Mouse (Mus musculus) lung, embryonic 15.5 days (tissue): ENCODE data around the gene Hfe2. TPM values are rescaled to one million over a fixed set of nuclear protein-coding genes. Genes with fewer than 3 reads are reported as not detected.

Source experiments
- ATAC-seq: fragments of 200-750 bp; cut with Nextera tagmentation; 2 replicates; pipeline ENCODE4 v1.8.0; 2017; ENCODE audit warnings: moderate number of reproducible peaks, borderline replicate concordance; ENCODE audit not compliant: low FRiP score, low TSS enrichment; ENCODE audit errors: extremely low read depth
- H3K27ac ChIP-seq: fragments of 300-500 bp; sonication (generic); 2 replicates; pipeline ENCODE4 v1.5.1; 2015; ENCODE audit warnings: moderate library complexity, mild to moderate bottlenecking, inconsistent platforms
- H3K27me3 ChIP-seq: fragments of 300-500 bp; sonication (generic); 2 replicates; pipeline ENCODE4 v1.6.1; 2015; ENCODE audit warnings: inconsistent platforms
- H3K36me3 ChIP-seq: fragments of 300-500 bp; sonication (generic); 2 replicates; pipeline ENCODE4 v1.6.1; 2015; ENCODE audit warnings: inconsistent platforms
- H3K4me1 ChIP-seq: fragments of 300-500 bp; sonication (generic); 2 replicates; pipeline ENCODE4 v1.6.1; 2015; ENCODE audit warnings: inconsistent platforms
- H3K4me2 ChIP-seq: fragments of 300-500 bp; sonication (generic); 2 replicates; pipeline ENCODE4 v1.6.1; 2015; ENCODE audit warnings: inconsistent platforms, mild to moderate bottlenecking, moderate library complexity
- H3K4me3 ChIP-seq: fragments of 300-500 bp; sonication (generic); 2 replicates; pipeline ENCODE4 v1.5.1; 2015; ENCODE audit warnings: mild to moderate bottlenecking, inconsistent platforms
- H3K9ac ChIP-seq: fragments of 300-500 bp; sonication (generic); 2 replicates; pipeline ENCODE4 v1.6.1; 2015; ENCODE audit warnings: inconsistent platforms
- H3K9me3 ChIP-seq: fragments of 300-500 bp; sonication (generic); 2 replicates; pipeline ENCODE4 v1.6.1; 2016; ENCODE audit warnings: inconsistent platforms
- WGBS: fragments of 180-500 bp; shearing (Covaris S2); methylation state at CpG from one replicate; pipeline ENCODE4 v1.1.7; 2015; 5-methylcytosine and 5-hydroxymethylcytosine counted together
- polyA plus RNA-seq: library from polyadenylated mRNA; unstranded; fragments of >200 nt; fragmentation: Nextera tagmentation; extraction: Ambion mirVana; gene quantifications from 2 replicates; pipeline ENCODE4 v1.2.1, GENCODE M21; 2015

Gene Hfe2
- polyA plus RNA-seq, 1 experiment from 2014 or later, result 0.57 TPM

GRCm38 (mm10) chr3:96497451-96498028, 27.4 kb upstream of the Hfe2 start:
- Histone ChIP-seq H3K4me3 (peak overlapping the region; percentile 57), H3K9me3 (no peaks in the 10 kb centered on the region), H3K9ac (peak overlapping the region; percentile 50), H3K36me3 (no peaks in the 10 kb centered on the region), H3K27me3 (no peaks in the 10 kb centered on the region), H3K27ac (no peak overlapping the region), H3K4me1 (peaks cover 9% of the 10 kb centered on the region; the same call in 1 of the 2 replicates), H3K4me2 (peak overlapping the region; percentile 89)
- under 1% methylated on average over 19 of the region's 19 CpGs for WGBS
- ATAC-seq, result peak; percentile 29; the same call in 1 of the 2 replicates

- Histone ChIP-seq H3K9ac (no peak overlapping the region), H3K27ac (no peak overlapping the region), H3K4me1 (peaks cover 11% of the 10 kb centered on the region; the same call in 1 of the 2 replicates), H3K4me3 (peak overlapping the region; percentile 75; the same call in 1 of the 2 replicates), H3K9me3 (no peaks in the 10 kb centered on the region), H3K4me2 (peak overlapping the region; percentile 58; the same call in 1 of the 2 replicates), H3K36me3 (no peaks in the 10 kb centered on the region), H3K27me3 (no peaks in the 10 kb centered on the region)
- 77% methylated on average over 4 of the region's 4 CpGs for WGBS
- ATAC-seq, result no peak
Observed at GRCm38 (mm10) chr3:96498476-96499245, 26.3 kb upstream of the Hfe2 start.

DNA sequence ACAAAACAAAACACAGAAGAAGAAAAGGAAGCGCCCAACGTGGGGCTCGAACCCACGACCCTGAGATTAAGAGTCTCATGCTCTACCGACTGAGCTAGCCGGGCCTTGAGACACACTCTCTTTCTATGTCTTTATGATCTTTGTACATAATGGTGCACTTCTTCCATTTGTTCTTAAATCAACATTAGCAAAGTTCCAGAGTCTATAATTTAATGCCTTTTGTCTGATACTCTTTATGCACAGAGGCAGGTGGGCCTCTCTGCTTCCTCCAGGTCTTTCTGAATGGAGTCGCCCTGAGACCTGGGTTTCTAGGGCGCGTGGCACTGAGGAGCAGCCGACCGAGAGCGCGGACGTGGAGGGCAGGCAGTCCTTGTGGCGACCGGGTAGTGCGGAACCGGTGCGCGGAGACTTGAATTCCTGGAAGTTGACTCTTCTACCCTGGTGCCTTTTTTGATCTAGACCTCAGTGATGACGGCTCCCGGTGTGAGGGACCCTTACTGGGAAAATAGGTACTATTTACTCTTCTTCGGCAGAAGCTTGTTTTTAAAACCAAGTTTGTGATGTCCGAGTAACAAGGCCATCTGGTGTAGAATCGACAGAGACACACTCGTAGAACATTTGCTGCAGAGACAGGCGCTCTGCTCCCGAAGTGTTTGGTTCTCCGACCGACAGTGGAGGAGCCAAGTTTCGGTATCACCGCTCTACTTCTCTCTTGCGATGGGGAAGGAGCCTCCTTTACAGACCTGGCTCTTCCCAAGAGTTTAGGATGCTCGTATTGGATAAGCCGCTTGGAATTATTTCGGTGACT, 25.3 kb upstream of the Hfe2 start:
- Histone ChIP-seq H3K4me2 (peak overlapping the region; percentile 58), H3K4me3 (peak overlapping the region; percentile 75), H3K4me1 (peaks cover 11% of the 10 kb centered on the region; the same call in 1 of the 2 replicates), H3K36me3 (no peaks in the 10 kb centered on the region), H3K27me3 (no peaks in the 10 kb centered on the region), H3K9me3 (no peaks in the 10 kb centered on the region), H3K9ac (peak overlapping the region; percentile 58), H3K27ac (peak overlapping the region; percentile 86)
- WGBS, result under 1% methylated on average over 36 of the region's 36 CpGs
- peak; percentile 37; the same call in 1 of the 2 replicates for ATAC-seq

DNA sequence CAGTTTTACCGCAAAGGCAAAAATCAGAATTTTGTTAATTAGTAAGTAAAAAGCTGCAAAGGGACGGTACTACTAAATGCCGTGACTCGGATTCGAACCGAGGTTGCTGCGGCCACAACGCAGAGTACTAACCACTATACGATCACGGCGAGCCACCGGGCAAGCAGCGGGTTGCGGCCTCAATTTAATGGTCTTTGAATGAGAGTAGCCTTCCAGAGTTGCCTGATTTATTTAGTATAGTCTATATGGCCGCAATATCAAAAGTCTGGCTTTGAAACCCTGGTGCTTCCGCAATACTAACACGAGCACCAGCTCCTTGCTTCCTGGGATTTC, 24.7 kb upstream of the Hfe2 start:
- Histone ChIP-seq H3K9ac (peak overlapping the region; percentile 63), H3K4me2 (peak overlapping the region; percentile 58), H3K9me3 (no peaks in the 10 kb centered on the region), H3K27me3 (no peaks in the 10 kb centered on the region), H3K4me1 (peaks cover 11% of the 10 kb centered on the region; the same call in 1 of the 2 replicates), H3K4me3 (peak overlapping the region; percentile 75), H3K36me3 (no peaks in the 10 kb centered on the region), H3K27ac (peak overlapping the region; percentile 91)
- 0% methylated on average over 17 of the region's 17 CpGs for WGBS
- peak; percentile 73 for ATAC-seq

GRCm38 (mm10) chr3:96500691-96501265, 24.2 kb upstream of the Hfe2 start:
- WGBS, result under 1% methylated on average over 19 of the region's 19 CpGs
- Histone ChIP-seq H3K36me3 (no peaks in the 10 kb centered on the region), H3K9me3 (no peaks in the 10 kb centered on the region), H3K4me1 (peaks cover 11% of the 10 kb centered on the region; the same call in 1 of the 2 replicates), H3K4me2 (peak overlapping the region; percentile 58), H3K27me3 (no peaks in the 10 kb centered on the region), H3K9ac (peak overlapping the region; percentile 63), H3K4me3 (peak overlapping the region; percentile 75), H3K27ac (peak overlapping the region; percentile 91)
- ATAC-seq, result peak; percentile 81

DNA sequence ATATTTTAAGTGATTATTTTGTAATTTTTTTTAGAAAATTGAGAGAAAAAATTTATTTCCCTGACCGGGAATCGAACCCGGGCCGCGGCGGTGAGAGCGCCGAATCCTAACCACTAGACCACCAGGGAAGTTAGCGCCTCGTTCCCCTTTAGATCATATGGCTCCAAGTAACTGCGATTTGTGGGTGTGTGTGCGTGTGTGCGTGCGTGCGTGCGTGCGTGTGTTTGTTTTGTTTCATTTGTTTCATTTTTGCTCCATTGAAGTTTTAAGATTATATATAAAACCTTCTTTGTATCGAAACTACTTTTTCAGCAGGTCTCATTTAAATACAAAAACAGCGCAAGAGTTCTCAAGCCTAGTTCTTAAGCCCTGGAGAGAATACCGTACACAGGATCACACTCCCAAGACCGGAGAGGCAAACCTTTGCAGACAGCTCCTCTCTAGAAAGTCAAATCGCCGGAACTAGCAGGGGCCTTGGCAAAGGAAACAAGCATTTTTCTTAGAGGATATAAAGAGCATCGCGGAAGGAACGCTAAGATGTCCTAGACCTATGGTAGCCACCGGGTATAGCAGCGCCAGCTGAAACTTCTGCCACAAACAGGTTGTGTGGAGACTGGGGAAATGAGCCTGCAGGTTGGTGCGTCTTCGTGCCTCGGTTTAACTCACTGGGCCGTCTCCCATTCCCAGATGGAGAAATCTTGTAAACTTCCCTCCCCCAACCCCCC, 23.4 kb upstream of the Hfe2 start:
- Histone ChIP-seq H3K9me3 (no peaks in the 10 kb centered on the region), H3K27me3 (no peaks in the 10 kb centered on the region), H3K4me1 (peaks cover 11% of the 10 kb centered on the region; the same call in 1 of the 2 replicates), H3K36me3 (no peaks in the 10 kb centered on the region), H3K4me2 (peak overlapping the region; percentile 86), H3K9ac (peak overlapping the region; percentile 50), H3K27ac (peak overlapping the region; percentile 80), H3K4me3 (peak overlapping the region; percentile 75)
- under 1% methylated on average over 32 of the region's 32 CpGs for WGBS
- ATAC-seq, result peak; percentile 76

DNA sequence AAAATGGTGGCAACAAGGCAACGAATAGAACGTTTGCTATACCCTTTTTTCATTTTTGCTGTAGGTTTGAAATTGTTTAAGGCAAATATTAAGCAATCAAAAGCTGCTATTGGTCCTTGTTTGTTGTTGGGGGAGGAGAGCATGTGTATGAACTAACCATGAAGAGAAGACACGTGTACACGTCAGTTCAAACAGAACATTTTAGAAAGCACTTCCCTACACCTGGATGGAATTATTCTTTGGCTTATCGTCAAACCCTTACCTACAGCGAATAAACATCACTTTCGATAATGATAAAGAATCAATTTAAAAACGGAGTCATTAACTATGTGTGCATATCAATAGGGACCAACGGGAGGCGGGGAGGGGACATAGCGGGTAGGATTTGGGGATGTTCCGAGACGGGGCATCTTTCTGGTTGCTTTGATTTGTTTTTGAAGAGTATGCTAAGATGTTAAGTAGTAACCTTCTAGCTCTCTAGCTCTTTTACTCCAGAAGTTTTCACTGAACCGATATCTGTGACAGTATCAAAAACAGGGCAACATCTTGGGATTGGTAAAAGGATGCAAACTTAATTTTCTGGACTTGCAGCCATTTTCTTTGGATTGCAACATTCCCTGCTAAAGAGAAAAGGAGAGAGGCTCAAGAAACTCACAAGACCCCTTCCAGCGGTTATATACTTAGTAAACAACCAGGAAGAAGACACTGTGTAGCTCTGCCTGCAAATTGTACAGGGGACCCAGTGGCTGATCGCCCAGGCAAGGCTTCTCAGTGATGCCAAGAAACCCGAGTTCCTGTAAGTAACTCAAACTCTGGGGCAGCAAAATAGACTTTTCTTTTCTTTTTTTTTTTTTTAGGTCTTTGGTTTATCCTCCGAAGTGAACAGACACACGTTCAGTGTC, 22.5 kb upstream of the Hfe2 start:
- H3K27me3 ChIP-seq, result no peaks in the 10 kb centered on the region
- H3K9me3 ChIP-seq, result no peaks in the 10 kb centered on the region
- H3K4me3 ChIP-seq, result peak overlapping the region; percentile 75
- peak overlapping the region; percentile 50 for H3K9ac ChIP-seq
- H3K27ac ChIP-seq, result peak overlapping the region; percentile 80
- ATAC-seq, result no peak
- peaks cover 8% of the 10 kb centered on the region; the same call in 1 of the 2 replicates for H3K4me1 ChIP-seq
- WGBS, result under 1% methylated on average over 19 of the region's 19 CpGs
- no peaks in the 10 kb centered on the region for H3K36me3 ChIP-seq
- peak overlapping the region; percentile 86 for H3K4me2 ChIP-seq

GRCm38 (mm10) chr3:96503083-96503450, 21.9 kb upstream of the Hfe2 start:
- H3K9me3 ChIP-seq, result no peaks in the 10 kb centered on the region
- under 1% methylated on average over 7 of the region's 7 CpGs for WGBS
- H3K4me2 ChIP-seq, result peak overlapping the region; percentile 86
- peak overlapping the region; percentile 50 for H3K9ac ChIP-seq
- H3K36me3 ChIP-seq, result no peaks in the 10 kb centered on the region
- H3K27me3 ChIP-seq, result no peaks in the 10 kb centered on the region
- H3K4me3 ChIP-seq, result peak overlapping the region; percentile 75
- H3K27ac ChIP-seq, result peak overlapping the region; percentile 80; the same call in 1 of the 2 replicates
- peaks cover 2% of the 10 kb centered on the region; the same call in 1 of the 2 replicates for H3K4me1 ChIP-seq
- ATAC-seq, result no peak

DNA sequence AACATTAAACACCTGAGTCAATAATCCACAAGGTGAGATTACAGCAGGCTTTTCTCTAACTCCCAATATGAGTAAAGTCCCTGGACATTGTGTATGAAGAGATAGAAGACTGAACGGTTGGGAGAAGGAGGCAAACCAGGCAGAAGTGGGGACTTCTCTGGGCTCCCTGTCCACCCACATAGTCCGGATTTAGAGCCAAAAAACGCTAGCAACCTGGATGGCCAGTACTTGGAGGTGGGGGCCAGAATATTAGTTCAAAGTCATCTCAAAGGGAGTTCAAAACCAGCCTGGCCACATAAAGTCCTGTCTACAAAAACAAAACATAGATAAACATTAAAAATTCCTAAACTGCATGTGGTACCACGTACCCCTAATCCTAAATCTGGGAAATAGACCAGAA, 21.0 kb upstream of the Hfe2 start:
- no peak overlapping the region for H3K4me3 ChIP-seq
- ATAC-seq, result no peak
- H3K9ac ChIP-seq, result no peak overlapping the region
- WGBS, result 54% methylated on average over 4 of the region's 4 CpGs
- H3K4me2 ChIP-seq, result no peak overlapping the region
- no peak overlapping the region for H3K27ac ChIP-seq
- 0 out of 2 replicates have a peak, but pooled peaks cover 2% of the 10 kb centered on the region for H3K4me1 ChIP-seq
- no peaks in the 10 kb centered on the region for H3K36me3 ChIP-seq
- H3K27me3 ChIP-seq, result no peaks in the 10 kb centered on the region
- H3K9me3 ChIP-seq, result no peaks in the 10 kb centered on the region

- no peak overlapping the region for H3K4me2 ChIP-seq
- no peaks in the 10 kb centered on the region for H3K9me3 ChIP-seq
- H3K27me3 ChIP-seq, result no peaks in the 10 kb centered on the region
- no peak overlapping the region for H3K4me3 ChIP-seq
- 0 out of 2 replicates have a peak, but pooled peaks cover 2% of the 10 kb centered on the region for H3K4me1 ChIP-seq
- no peak overlapping the region for H3K27ac ChIP-seq
- H3K36me3 ChIP-seq, result no peaks in the 10 kb centered on the region
- no peak overlapping the region for H3K9ac ChIP-seq
- WGBS, result 90% methylated on average over 6 of the region's 6 CpGs
- no peak for ATAC-seq
Observed at GRCm38 (mm10) chr3:96504931-96505330, 20.0 kb upstream of the Hfe2 start.
